Mouse (Mus musculus): ENCODE results near the gene Dlgap3. TPM values are rescaled to one million over a fixed set of nuclear protein-coding genes. Genes with fewer than 3 reads are reported as not detected.

The Dlgap3 gene
- polyA plus RNA-seq, 1 experiment from 2014 or later: 8.2 TPM

DNA sequence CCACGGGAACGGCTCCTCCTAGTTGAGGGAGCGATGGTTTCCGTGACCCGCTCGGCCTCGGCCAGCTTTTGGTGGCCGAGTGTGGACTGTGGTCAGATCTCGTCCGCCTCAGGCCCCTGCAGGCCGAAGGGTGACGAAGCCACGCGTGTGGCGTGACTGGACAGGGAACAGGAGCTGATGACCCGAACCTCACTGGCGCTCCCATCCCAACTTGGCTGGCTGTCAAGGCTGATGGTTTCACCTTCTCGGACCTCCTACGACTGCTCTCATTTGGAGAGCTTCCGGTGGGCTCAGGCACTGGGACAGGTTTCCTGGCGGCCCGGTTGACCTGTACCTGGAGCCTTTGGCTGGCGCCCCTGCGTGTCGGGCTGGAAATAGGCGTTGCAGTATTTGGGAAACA lies 74.9 kb downstream of the Dlgap3 start:
- peak overlapping the region; percentile 92 for H3K9ac ChIP-seq (replicated peaks)
- ATAC-seq (ENCODE audit: low FRiP score, low read depth): peak; percentile 82
- H3K4me3 ChIP-seq: peak overlapping the region; percentile 88
- peak overlapping the region; percentile 58 for H3K27ac ChIP-seq (replicated peaks)
- no peaks in the 10 kb centered on the region for H3K9me3 ChIP-seq
- peaks cover 11% of the 10 kb centered on the region; the same call in 1 of the 2 replicates for H3K27me3 ChIP-seq
- under 1% methylated on average over 26 of the region's 26 CpGs for whole genome bisulfite sequencing
- peak overlapping the region; percentile 99 for H3K4me2 ChIP-seq (replicated peaks)
- peaks cover 13% of the 10 kb centered on the region for H3K4me1 ChIP-seq
- peaks cover 22% of the 10 kb centered on the region for H3K36me3 ChIP-seq

GRCm38 (mm10) chr4:127249701-127250349 lies 80.8 kb downstream of the Dlgap3 start:
- 2% methylated on average over 5 of the region's 5 CpGs for WGBS
- no peaks in the 10 kb centered on the region for H3K27me3 ChIP-seq
- no peaks in the 10 kb centered on the region for H3K9me3 ChIP-seq
- H3K27ac ChIP-seq (replicated peaks): no peak overlapping the region
- peak; percentile 88 for ATAC-seq (ENCODE audit: low FRiP score, low read depth)
- peaks cover 4% of the 10 kb centered on the region for H3K4me1 ChIP-seq
- H3K4me3 ChIP-seq: no peak overlapping the region
- H3K4me2 ChIP-seq (replicated peaks): no peak overlapping the region
- H3K9ac ChIP-seq (replicated peaks): no peak overlapping the region
- peaks cover 22% of the 10 kb centered on the region for H3K36me3 ChIP-seq

DNA sequence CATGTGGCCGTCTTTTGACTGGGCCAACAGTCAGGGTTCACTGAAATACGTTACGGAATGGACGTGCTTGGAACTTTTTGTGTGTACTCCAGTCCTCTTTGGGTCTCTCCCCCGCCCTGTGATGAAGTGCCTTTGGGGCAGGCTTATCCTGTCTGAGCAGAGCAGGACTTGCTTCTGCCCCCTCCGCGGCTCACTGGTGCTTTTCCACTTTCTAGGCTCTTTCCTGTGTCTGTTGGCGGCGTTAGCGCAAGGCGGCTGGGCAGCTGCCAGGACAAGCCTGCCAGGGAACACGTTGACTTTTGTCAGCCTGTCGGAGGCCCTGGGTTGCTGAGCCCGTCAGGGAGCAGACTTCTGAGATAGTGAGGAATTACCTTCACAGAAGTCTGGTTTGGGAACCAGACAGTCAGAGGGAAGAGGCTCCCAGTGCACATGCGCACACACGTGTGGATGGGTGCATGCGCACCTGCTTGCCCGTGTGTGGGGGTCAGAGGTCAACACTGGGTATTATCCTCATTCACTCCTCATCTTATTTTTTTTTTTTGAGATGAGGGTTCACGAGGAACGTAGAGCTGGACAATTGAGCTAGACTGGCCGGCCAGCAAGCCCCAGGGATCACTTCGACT lies 83.1 kb downstream of the Dlgap3 start:
- no peak overlapping the region for H3K27ac ChIP-seq (replicated peaks)
- no peak overlapping the region for H3K9ac ChIP-seq (replicated peaks)
- no peak for ATAC-seq (ENCODE audit: low FRiP score, low read depth)
- peaks cover 16% of the 10 kb centered on the region for H3K36me3 ChIP-seq
- no peaks in the 10 kb centered on the region for H3K27me3 ChIP-seq
- H3K9me3 ChIP-seq: no peaks in the 10 kb centered on the region
- H3K4me2 ChIP-seq (replicated peaks): no peak overlapping the region
- 71% methylated on average over 22 of the region's 22 CpGs for WGBS
- H3K4me1 ChIP-seq: no peaks in the 10 kb centered on the region
- H3K4me3 ChIP-seq: no peak overlapping the region

GRCm38 (mm10) chr4:127256739-127257138 lies 87.7 kb downstream of the Dlgap3 start:
- no peaks in the 10 kb centered on the region for H3K9me3 ChIP-seq
- no peaks in the 10 kb centered on the region for H3K27me3 ChIP-seq
- no peaks in the 10 kb centered on the region for H3K36me3 ChIP-seq
- no peak overlapping the region for H3K9ac ChIP-seq (replicated peaks)
- 65% methylated on average over 5 of the region's 5 CpGs for WGBS
- H3K4me3 ChIP-seq: no peak overlapping the region
- no peak overlapping the region for H3K27ac ChIP-seq (replicated peaks)
- no peaks in the 10 kb centered on the region for H3K4me1 ChIP-seq
- no peak for ATAC-seq (ENCODE audit: low FRiP score, low read depth)
- no peak overlapping the region for H3K4me2 ChIP-seq (replicated peaks)

GRCm38 (mm10) chr4:127258186-127258897 lies 89.3 kb downstream of the Dlgap3 start:
- H3K27ac ChIP-seq (replicated peaks): no peak overlapping the region
- ATAC-seq (ENCODE audit: low FRiP score, low read depth): no peak
- WGBS: 68% methylated on average over 12 of the region's 12 CpGs

GRCm38 (mm10) chr4:127261601-127262000 lies 92.6 kb downstream of the Dlgap3 start:
- no peak for ATAC-seq (ENCODE audit: low FRiP score, low read depth)
- Histone ChIP-seq H3K4me1 (peaks cover 6% of the 10 kb centered on the region; the same call in 1 of the 2 replicates), H3K9ac (replicated peaks) (no peak overlapping the region), H3K27me3 (no peaks in the 10 kb centered on the region), H3K27ac (replicated peaks) (no peak overlapping the region), H3K4me3 (no peak overlapping the region), H3K36me3 (no peaks in the 10 kb centered on the region), H3K9me3 (no peaks in the 10 kb centered on the region), H3K4me2 (replicated peaks) (no peak overlapping the region)
- WGBS: 92% methylated on average over 14 of the region's 14 CpGs

More at GRCm38 (mm10) chr4:127258186-127258897, 89.3 kb downstream of the Dlgap3 start:
- Histone ChIP-seq H3K4me2 (replicated peaks) (no peak overlapping the region), H3K4me3 (no peak overlapping the region), H3K36me3 (no peaks in the 10 kb centered on the region), H3K9me3 (no peaks in the 10 kb centered on the region), H3K27me3 (no peaks in the 10 kb centered on the region), H3K9ac (replicated peaks) (0 out of 2 replicates have a peak overlapping the region, but pooled peaks have one; percentile 2), H3K4me1 (no peaks in the 10 kb centered on the region)

DNA sequence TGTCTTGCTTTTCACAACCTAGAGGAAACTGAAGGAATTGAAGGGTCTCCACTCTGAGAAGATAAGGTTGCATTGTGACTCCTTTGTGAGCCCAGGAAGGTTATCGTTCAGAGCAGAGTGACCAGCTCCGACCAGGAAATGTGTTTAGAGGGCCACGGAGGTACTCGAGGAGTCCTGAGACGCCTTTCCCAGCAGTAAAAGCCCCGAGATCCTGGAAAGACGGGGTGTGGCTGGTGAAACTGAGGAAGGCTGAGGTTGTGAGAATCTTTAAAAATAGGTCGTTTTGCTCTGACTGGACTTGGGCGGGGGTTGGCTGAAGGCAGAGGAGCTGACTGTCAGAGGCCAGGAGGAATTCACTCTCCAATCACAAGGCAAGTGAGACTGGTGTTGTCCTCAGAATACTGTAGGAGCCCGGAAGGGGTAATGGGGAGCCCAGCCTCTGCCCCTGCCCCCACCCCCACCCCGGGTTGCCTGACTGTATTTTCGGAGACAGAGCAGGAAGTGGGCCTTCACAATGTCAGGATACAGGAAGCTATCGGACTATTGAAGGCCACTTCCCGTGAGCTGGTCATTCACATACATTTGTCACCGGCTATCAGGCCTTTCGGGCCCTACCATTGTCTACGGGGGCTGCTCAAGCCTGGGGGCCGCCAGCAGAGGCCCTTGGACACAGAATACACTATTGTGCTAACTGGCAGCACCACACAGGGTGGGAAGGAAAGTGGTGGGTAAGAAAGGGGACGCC lies 94.6 kb downstream of the Dlgap3 start:
- H3K9ac ChIP-seq (replicated peaks): no peak overlapping the region
- 0 out of 2 replicates have a peak, but pooled peaks cover 4% of the 10 kb centered on the region for H3K27me3 ChIP-seq
- H3K36me3 ChIP-seq: no peaks in the 10 kb centered on the region
- H3K4me1 ChIP-seq: peaks cover 6% of the 10 kb centered on the region; the same call in 1 of the 2 replicates
- WGBS: 74% methylated on average over 19 of the region's 19 CpGs
- H3K27ac ChIP-seq (replicated peaks): no peak overlapping the region
- H3K9me3 ChIP-seq: no peaks in the 10 kb centered on the region
- no peak overlapping the region for H3K4me2 ChIP-seq (replicated peaks)
- H3K4me3 ChIP-seq: no peak overlapping the region
- ATAC-seq (ENCODE audit: low FRiP score, low read depth): no peak

DNA sequence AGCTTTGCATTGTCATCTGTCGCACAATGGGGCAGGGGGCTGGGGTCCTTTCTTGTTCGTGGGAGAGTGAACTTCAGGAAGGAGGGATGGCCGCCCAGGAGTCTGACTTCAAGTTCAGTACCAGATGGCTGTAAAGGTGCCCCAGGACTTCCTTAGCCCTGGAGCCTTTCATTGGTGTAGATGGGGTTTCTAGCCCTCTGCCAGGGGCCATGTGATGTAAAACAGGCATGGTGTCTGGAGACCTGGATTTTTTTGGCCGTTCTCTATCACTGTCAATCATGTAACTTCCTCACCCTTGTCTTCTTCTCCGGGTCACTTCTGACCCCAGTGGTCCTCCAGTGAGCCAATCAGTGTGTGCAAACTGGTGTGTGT lies 95.2 kb downstream of the Dlgap3 start:
- Histone ChIP-seq H3K36me3 (no peaks in the 10 kb centered on the region), H3K4me2 (replicated peaks) (no peak overlapping the region), H3K4me1 (peaks cover 6% of the 10 kb centered on the region; the same call in 1 of the 2 replicates), H3K9ac (replicated peaks) (no peak overlapping the region), H3K9me3 (no peaks in the 10 kb centered on the region), H3K27ac (replicated peaks) (no peak overlapping the region), H3K4me3 (no peak overlapping the region), H3K27me3 (peaks cover 4% of the 10 kb centered on the region; the same call in 1 of the 2 replicates)
- WGBS: 65% methylated on average over 5 of the region's 5 CpGs
- ATAC-seq (ENCODE audit: low FRiP score, low read depth): no peak

GRCm38 (mm10) chr4:127278451-127279001 lies 109.5 kb downstream of the Dlgap3 start:
- H3K4me2 ChIP-seq (replicated peaks): no peak overlapping the region
- no peaks in the 10 kb centered on the region for H3K4me1 ChIP-seq
- no peaks in the 10 kb centered on the region for H3K27me3 ChIP-seq
- H3K9me3 ChIP-seq: no peaks in the 10 kb centered on the region
- no peaks in the 10 kb centered on the region for H3K36me3 ChIP-seq
- H3K9ac ChIP-seq (replicated peaks): no peak overlapping the region
- no peak overlapping the region for H3K4me3 ChIP-seq
- H3K27ac ChIP-seq (replicated peaks): no peak overlapping the region
- WGBS: 56% methylated on average over 9 of the region's 9 CpGs
- no peak for ATAC-seq (ENCODE audit: low FRiP score, low read depth)

DNA sequence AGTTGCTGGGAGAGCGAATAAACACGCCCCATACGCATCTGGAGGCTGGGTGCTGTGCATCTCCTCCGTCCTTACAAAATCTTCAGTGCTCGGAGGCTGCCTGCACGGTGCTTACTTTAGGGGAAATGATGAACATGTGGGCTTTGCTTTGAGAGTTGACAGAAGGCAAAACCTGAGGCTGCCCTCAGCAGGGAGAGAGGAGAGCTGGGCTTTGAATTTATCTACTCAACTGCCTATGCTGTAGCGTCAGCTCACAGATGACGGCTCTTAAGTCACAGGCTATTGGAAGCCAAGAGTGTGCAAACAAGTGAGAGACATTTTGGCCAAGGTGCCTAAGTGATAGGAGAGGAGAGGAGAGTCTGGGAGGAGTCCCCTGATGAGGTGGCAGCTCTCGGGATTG lies 110.2 kb downstream of the Dlgap3 start:
- Histone ChIP-seq H3K36me3 (no peaks in the 10 kb centered on the region), H3K9me3 (no peaks in the 10 kb centered on the region), H3K27ac (replicated peaks) (no peak overlapping the region), H3K27me3 (no peaks in the 10 kb centered on the region), H3K4me3 (no peak overlapping the region), H3K9ac (replicated peaks) (no peak overlapping the region), H3K4me2 (replicated peaks) (no peak overlapping the region), H3K4me1 (no peaks in the 10 kb centered on the region)
- WGBS: 70% methylated on average over 9 of the region's 9 CpGs
- ATAC-seq (ENCODE audit: low FRiP score, low read depth): no peak
